Mouse (Mus musculus) cerebellum, adult 8-10 months (tissue): ENCODE results near the gene Pnldc1.

Experiments used
- DNase-seq: peaks from one replicate; pipeline ENCODE4 v3.0.0; 2022

Pnldc1 gene

GRCm38 (mm10) chr17:12853821-12854220 lies 56.2 kb downstream of the Pnldc1 start:
- no peak for DNase-seq

- no peak for DNase-seq
These were observed 58.3 kb downstream of the Pnldc1 start for GRCm38 (mm10) chr17:12851689-12852088.

DNA sequence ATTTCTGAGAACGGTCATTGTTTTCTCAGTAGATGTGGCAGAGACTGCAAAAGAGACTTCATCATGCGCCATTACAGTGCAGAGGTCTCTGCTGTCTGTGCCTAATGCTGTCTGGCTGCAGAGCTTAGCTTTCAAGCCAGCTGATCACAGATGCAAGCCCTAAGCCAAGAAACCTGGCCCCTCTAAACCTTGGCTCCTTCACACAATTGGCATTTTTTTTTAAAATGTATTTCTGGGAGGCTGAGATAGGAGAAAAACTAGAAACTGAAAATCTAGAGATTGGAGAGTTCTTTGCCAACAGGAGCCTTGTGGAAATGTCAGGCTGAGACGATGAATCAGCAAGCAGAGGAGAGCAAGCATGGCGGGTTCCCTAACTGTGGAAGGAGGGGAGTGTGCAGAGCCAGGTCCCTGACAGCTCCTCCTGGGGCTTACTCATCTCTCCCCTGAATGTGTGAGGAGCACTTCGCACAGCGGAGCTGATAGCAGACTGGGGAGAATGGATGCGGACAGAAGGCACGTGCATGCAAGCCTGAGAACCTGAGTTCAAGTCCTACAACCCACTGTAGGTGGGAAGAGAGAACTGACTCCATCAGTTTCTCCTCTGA lies 60.1 kb downstream of the Pnldc1 start:
- DNase-seq: no peak

DNA sequence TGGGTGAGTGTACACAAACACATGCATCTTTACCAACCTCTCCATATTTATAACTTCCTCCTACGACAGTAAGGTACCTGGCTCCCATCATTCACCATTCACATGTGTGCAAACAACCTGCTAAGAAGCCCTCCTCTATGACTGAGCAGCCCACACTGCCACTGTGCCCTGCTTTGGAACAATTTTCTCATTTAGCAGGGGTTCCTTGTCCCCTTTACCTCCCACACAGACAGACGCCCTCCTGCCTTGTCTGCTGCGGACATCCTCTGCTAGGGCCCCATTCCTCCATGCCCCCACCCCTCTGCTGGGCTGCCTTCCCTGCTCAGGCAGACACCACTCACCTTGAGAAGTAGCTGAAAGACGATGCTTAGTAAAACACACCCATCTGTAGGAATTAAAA lies 62.3 kb downstream of the Pnldc1 start:
- DNase-seq: no peak

- no peak for DNase-seq
These were observed 63.6 kb downstream of the Pnldc1 start for GRCm38 (mm10) chr17:12846474-12846873.

DNA sequence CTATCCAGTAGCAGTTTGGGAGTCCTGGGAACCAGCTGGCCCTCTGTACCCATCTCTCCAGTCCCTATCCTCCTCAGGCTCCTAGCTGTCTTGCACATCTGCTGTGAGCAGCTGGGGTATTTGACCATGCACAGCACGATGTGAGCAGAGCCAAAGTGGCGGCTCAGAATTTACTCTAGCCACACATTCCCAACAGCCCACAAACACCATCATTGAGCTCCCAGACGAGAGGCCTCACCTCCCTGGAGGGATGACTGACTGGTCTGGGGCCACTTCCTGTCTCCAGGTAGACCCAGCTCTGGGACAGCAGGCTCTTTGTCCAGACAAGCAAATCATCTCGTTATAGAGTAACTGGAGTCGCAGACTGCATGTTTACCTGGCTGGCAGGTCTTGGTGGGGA lies 64.2 kb downstream of the Pnldc1 start:
- no peak for DNase-seq

DNA sequence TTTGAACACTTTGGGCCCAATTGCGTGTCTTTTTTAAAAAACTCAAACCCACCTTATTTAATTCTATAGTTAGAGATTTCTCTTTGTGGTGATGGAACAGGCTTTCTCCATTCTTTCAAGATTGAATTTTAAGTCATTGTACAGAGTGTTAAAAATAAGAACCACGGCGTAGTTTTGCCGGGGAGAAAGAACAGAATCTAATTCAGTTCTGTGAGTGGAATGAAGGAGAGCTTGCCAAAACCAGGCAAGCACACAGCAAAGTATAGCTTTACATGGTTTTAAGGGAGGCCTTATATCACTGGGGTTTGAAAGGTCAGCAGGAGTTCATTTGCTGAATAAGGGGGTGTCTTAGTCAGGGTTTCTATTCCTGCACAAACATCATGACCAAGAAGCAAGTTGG lies 65.5 kb downstream of the Pnldc1 start:
- no peak for DNase-seq

DNA sequence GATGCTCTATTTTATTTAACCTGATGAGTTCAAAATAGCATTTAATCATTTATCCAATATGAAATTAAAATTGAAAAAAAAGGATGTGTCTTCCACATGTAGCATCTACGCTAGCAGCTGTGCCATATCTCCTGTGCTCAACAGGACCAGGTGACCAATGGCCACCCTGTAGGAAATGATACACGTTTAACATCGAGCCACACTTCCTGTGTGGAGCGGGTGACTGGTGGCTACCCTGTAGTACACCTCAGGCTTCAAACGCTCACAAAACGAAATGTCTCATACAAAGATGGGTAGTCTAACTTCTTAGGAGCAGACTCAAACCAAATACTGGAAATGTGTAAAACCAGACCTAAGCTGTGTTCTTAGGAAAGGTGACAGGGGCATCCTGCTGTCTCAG lies 66.2 kb downstream of the Pnldc1 start:
- no peak for DNase-seq

GRCm38 (mm10) chr17:12839475-12840267 lies 70.4 kb downstream of the Pnldc1 start:
- DNase-seq: peak; percentile 38
